Mouse (Mus musculus): Measurements from ENCODE around the gene Map3k3. TPM values are rescaled to one million over a fixed set of nuclear protein-coding genes. Genes with fewer than 3 reads are reported as not detected.
A peak's percentile ranks its signal among the peaks of the same experiment; 100 is the strongest.
"Not testable (repeated sequence)": the region's sequence is repeated elsewhere in the genome, so short reads cannot be mapped to it uniquely, and the experiment has no call there.

Map3k3 gene
- total and polyA plus RNA-seq, 2 experiments, result 9.7 to 12.3 TPM

- no peak for DNase-seq (ENCODE audit: extremely low read depth, low read depth, low spot score)
- no peak overlapping the region for H3K4me3 ChIP-seq (ENCODE audit: insufficient read depth, low read depth, low read length)
- no peaks in the 10 kb centered on the region for H3K79me2 ChIP-seq (ENCODE audit: control insufficient read depth, insufficient read depth, low read length)
- H3K27me3 ChIP-seq (ENCODE audit: control insufficient read depth, insufficient read depth, low read length), result no peaks in the 10 kb centered on the region
- no peak overlapping the region for H3K27ac ChIP-seq (replicated peaks; ENCODE audit: insufficient read depth, low read depth, low read length)
- H3K36me3 ChIP-seq (ENCODE audit: control insufficient read depth, insufficient read depth, low read length), result peaks cover 15% of the 10 kb centered on the region
- H3K4me1 ChIP-seq (ENCODE audit: control insufficient read depth, insufficient read depth, low read length), result peaks cover 8% of the 10 kb centered on the region; the same call in 1 of the 2 replicates
- TF ChIP-seq POLR2A (IDR thresholded peaks at IDR 0.05; ENCODE audit: extremely low read depth, insufficient read depth, low read length), result no peak
- no peak for TF ChIP-seq CTCF (IDR thresholded peaks at IDR 0.05; ENCODE audit: low read depth, low read length)
- no peak overlapping the region for H3K9ac ChIP-seq (ENCODE audit: low read depth, low read length)
Observed at GRCm38 (mm10) chr11:106195341-106195740, 110.9 kb downstream of the Map3k3 start.

DNA sequence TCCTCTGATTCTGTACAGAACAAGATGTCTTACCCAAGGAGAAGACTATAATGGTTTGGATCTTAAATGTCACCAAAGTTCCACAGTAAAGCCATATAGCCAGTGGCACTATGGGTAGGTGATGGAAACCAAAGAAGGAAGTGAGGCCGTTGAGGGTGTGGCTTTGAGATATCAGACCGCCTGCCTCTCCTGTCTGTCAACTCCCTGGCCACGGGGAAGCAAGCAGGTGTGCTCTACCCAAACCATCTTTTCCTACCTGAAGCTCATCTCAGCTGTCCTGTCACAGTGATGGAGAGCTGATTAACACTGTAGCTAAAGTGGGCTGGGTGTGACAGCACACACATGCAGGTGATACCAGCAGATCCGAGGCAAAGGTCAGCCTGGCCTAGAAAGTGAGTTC, 113.9 kb downstream of the Map3k3 start:
- H3K27ac ChIP-seq (replicated peaks; ENCODE audit: insufficient read depth, low read depth, low read length), result no peak overlapping the region
- 86% methylated on average over 4 of the region's 4 CpGs for WGBS
- no peak overlapping the region for H3K9ac ChIP-seq (ENCODE audit: low read depth, low read length)
- DNase-seq (ENCODE audit: extremely low read depth, low read depth, low spot score), result no peak
- no peaks in the 10 kb centered on the region for H3K27me3 ChIP-seq (ENCODE audit: control insufficient read depth, insufficient read depth, low read length)
- no peak overlapping the region for H3K4me3 ChIP-seq (ENCODE audit: insufficient read depth, low read depth, low read length)
- peaks cover 34% of the 10 kb centered on the region for H3K36me3 ChIP-seq (ENCODE audit: control insufficient read depth, insufficient read depth, low read length)
- TF ChIP-seq POLR2A (IDR thresholded peaks at IDR 0.05; ENCODE audit: extremely low read depth, insufficient read depth, low read length) (no peak), CTCF (IDR thresholded peaks at IDR 0.05; ENCODE audit: low read depth, low read length) (no peak)
- peaks cover 11% of the 10 kb centered on the region; the same call in 1 of the 2 replicates for H3K4me1 ChIP-seq (ENCODE audit: control insufficient read depth, insufficient read depth, low read length)
- no peaks in the 10 kb centered on the region for H3K79me2 ChIP-seq (ENCODE audit: control insufficient read depth, insufficient read depth, low read length)

DNA sequence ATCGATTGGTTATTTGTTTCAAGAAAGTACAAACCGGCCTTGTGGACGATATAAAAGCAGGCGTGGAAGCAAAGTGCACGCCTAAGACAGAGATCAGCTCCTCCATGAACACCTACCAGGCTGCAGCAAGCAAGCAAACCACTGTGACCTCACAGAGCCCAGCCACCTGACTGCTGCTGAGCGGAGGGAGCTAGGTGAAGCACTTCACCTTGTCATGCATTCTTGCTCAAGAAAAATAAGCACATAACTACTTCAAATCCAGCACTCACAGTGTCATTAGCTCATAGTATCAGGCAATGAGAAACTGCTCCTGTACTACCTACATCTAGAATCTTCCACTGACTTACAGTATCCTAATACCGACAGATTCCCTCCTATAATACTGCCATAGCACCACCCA, 115.6 kb downstream of the Map3k3 start:
- 91% methylated on average over 7 of the region's 7 CpGs for WGBS
- peaks cover 47% of the 10 kb centered on the region for H3K36me3 ChIP-seq (ENCODE audit: control insufficient read depth, insufficient read depth, low read length)

DNA sequence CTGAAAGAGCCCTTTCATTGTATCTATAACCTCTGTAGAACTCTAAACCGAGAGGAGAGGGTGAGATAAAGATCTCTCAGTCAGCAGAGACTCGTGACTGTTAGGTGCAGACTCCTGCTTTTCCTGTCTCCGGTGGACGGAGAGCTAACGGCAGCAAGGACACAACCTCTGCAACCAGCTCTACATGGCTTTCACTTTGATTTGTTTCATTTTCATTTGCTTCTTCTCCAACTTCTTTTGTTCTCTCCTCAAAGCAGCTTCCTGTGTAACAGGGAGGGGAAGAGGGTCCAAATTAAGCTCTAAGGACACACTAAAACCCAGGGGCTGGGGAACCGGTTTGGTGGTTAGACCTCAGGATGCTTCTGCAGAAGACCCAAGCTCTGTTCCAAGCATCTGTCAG, 116.3 kb downstream of the Map3k3 start:
- 59% methylated on average over 6 of the region's 6 CpGs for WGBS
- Histone ChIP-seq H3K4me1 (ENCODE audit: control insufficient read depth, insufficient read depth, low read length) (0 out of 2 replicates have a peak, but pooled peaks cover 3% of the 10 kb centered on the region), H3K27me3 (ENCODE audit: control insufficient read depth, insufficient read depth, low read length) (no peaks in the 10 kb centered on the region), H3K36me3 (ENCODE audit: control insufficient read depth, insufficient read depth, low read length) (peaks cover 54% of the 10 kb centered on the region), H3K9ac (ENCODE audit: low read depth, low read length) (no peak overlapping the region), H3K4me3 (ENCODE audit: insufficient read depth, low read depth, low read length) (no peak overlapping the region), H3K27ac (replicated peaks; ENCODE audit: insufficient read depth, low read depth, low read length) (peak overlapping the region; percentile 38; the same call in 1 of the 2 replicates), H3K79me2 (ENCODE audit: control insufficient read depth, insufficient read depth, low read length) (no peaks in the 10 kb centered on the region)
- TF ChIP-seq CTCF (IDR thresholded peaks at IDR 0.05; ENCODE audit: low read depth, low read length) (no peak), POLR2A (IDR thresholded peaks at IDR 0.05; ENCODE audit: extremely low read depth, insufficient read depth, low read length) (no peak)
- DNase-seq (ENCODE audit: extremely low read depth, low read depth, low spot score), result no peak

More for the DNA sequence above, 115.6 kb downstream of the Map3k3 start:
- not testable (repeated sequence) for H3K27ac ChIP-seq (replicated peaks; ENCODE audit: insufficient read depth, low read depth, low read length); H3K4me3 ChIP-seq (ENCODE audit: insufficient read depth, low read depth, low read length); H3K4me1 ChIP-seq (ENCODE audit: control insufficient read depth, insufficient read depth, low read length); H3K79me2 ChIP-seq (ENCODE audit: control insufficient read depth, insufficient read depth, low read length); H3K9ac ChIP-seq (ENCODE audit: low read depth, low read length); DNase-seq (ENCODE audit: extremely low read depth, low read depth, low spot score); H3K27me3 ChIP-seq (ENCODE audit: control insufficient read depth, insufficient read depth, low read length)

- TF ChIP-seq POLR2A (IDR thresholded peaks at IDR 0.05; ENCODE audit: extremely low read depth, insufficient read depth, low read length), result no peak
- TF ChIP-seq CTCF (IDR thresholded peaks at IDR 0.05; ENCODE audit: low read depth, low read length), result no peak
- H3K4me1 ChIP-seq (ENCODE audit: control insufficient read depth, insufficient read depth, low read length), result 0 out of 2 replicates have a peak, but pooled peaks cover 3% of the 10 kb centered on the region
- H3K4me3 ChIP-seq (ENCODE audit: insufficient read depth, low read depth, low read length), result no peak overlapping the region
- H3K36me3 ChIP-seq (ENCODE audit: control insufficient read depth, insufficient read depth, low read length), result peaks cover 59% of the 10 kb centered on the region
- H3K9ac ChIP-seq (ENCODE audit: low read depth, low read length), result no peak overlapping the region
- no peaks in the 10 kb centered on the region for H3K27me3 ChIP-seq (ENCODE audit: control insufficient read depth, insufficient read depth, low read length)
- H3K79me2 ChIP-seq (ENCODE audit: control insufficient read depth, insufficient read depth, low read length), result no peaks in the 10 kb centered on the region
- WGBS, result 86% methylated on average over 19 of the region's 19 CpGs
- no peak for DNase-seq (ENCODE audit: extremely low read depth, low read depth, low spot score)
- peak overlapping the region; percentile 4 for H3K27ac ChIP-seq (replicated peaks; ENCODE audit: insufficient read depth, low read depth, low read length)
Observed at GRCm38 (mm10) chr11:106201337-106202122, 117.1 kb downstream of the Map3k3 start.

- Histone ChIP-seq H3K27me3 (ENCODE audit: control insufficient read depth, insufficient read depth, low read length) (no peaks in the 10 kb centered on the region), H3K27ac (replicated peaks; ENCODE audit: insufficient read depth, low read depth, low read length) (peak within 1 kb of the TSS; percentile 60), H3K4me1 (ENCODE audit: control insufficient read depth, insufficient read depth, low read length) (0 out of 2 replicates have a peak, but pooled peaks cover 3% of the 10 kb centered on the region), H3K4me3 (ENCODE audit: insufficient read depth, low read depth, low read length) (no peak within 1 kb of the TSS), H3K36me3 (ENCODE audit: control insufficient read depth, insufficient read depth, low read length) (peaks cover 62% of the 10 kb centered on the region), H3K9ac (ENCODE audit: low read depth, low read length) (no peak within 1 kb of the TSS), H3K79me2 (ENCODE audit: control insufficient read depth, insufficient read depth, low read length) (no peaks in the 10 kb centered on the region)
- TF ChIP-seq CTCF (IDR thresholded peaks at IDR 0.05; ENCODE audit: low read depth, low read length), result no peak
- TF ChIP-seq POLR2A (IDR thresholded peaks at IDR 0.05; ENCODE audit: extremely low read depth, insufficient read depth, low read length), result no peak
- DNase-seq (ENCODE audit: extremely low read depth, low read depth, low spot score), result no peak
- 76% methylated on average over 5 of the region's 5 CpGs for WGBS
Observed at GRCm38 (mm10) chr11:106202123-106202465, 117.7 kb downstream of the Map3k3 start, which contains the start of gene Strada. Strada (minus strand) TSS chr11:106202168.

Other genes with a start within 250 kb of the Map3k3 start
- gene Cyb561, start 131.3 kb upstream of the Map3k3 start, total RNA-seq (2014; rRNA removed), result 3.2 and 3.4 TPM in 2 replicates
- gene Cyb561, start 131.3 kb upstream of the Map3k3 start, polyA plus RNA-seq (2012; rRNA removed), result 2.4 and 3.7 TPM in 2 replicates
- gene Ace, start 116.7 kb upstream of the Map3k3 start, total RNA-seq (2014; rRNA removed), result 0.28 and 0.74 TPM in 2 replicates
- 0.42 and 0.60 TPM in 2 replicates for gene Ace, start 116.7 kb upstream of the Map3k3 start, polyA plus RNA-seq (2012; rRNA removed)
- not detected in 2 replicates for gene Ace3, start 89.9 kb upstream of the Map3k3 start, total RNA-seq (2014; rRNA removed)
- not detected in 2 replicates for gene Ace3, start 89.9 kb upstream of the Map3k3 start, polyA plus RNA-seq (2012; rRNA removed)
- gene Kcnh6, start 76.5 kb upstream of the Map3k3 start, total RNA-seq (2014; rRNA removed), result not detected in 2 replicates
- gene Kcnh6, start 76.5 kb upstream of the Map3k3 start, polyA plus RNA-seq (2012; rRNA removed), result not detected in 2 replicates
- gene Dcaf7, start 47.7 kb upstream of the Map3k3 start, total RNA-seq (2014; rRNA removed), result 17.1 and 24.0 TPM in 2 replicates
- 15.9 and 18.3 TPM in 2 replicates for gene Dcaf7, start 47.7 kb upstream of the Map3k3 start, polyA plus RNA-seq (2012; rRNA removed)
- 31.3 and 33.7 TPM in 2 replicates for gene Taco1, start 18.6 kb upstream of the Map3k3 start, total RNA-seq (2014; rRNA removed)
- gene Taco1, start 18.6 kb upstream of the Map3k3 start, polyA plus RNA-seq (2012; rRNA removed), result 19.1 and 20.0 TPM in 2 replicates
- not detected in 2 replicates for gene Gm10840, start 76.2 kb downstream of the Map3k3 start, total RNA-seq (2014; rRNA removed)
- not detected in 2 replicates for gene Gm10840, start 76.2 kb downstream of the Map3k3 start, polyA plus RNA-seq (2012; rRNA removed)
- gene Limd2, start 76.2 kb downstream of the Map3k3 start, total RNA-seq (2014; rRNA removed), result 9.4 and 9.7 TPM in 2 replicates
- gene Limd2, start 76.2 kb downstream of the Map3k3 start, polyA plus RNA-seq (2012; rRNA removed), result 21.8 and 26.3 TPM in 2 replicates
- gene Strada, start 117.6 kb downstream of the Map3k3 start, total RNA-seq (2014; rRNA removed), result 1.8 and 2.8 TPM in 2 replicates
- 3.1 and 3.9 TPM in 2 replicates for gene Strada, start 117.6 kb downstream of the Map3k3 start, polyA plus RNA-seq (2012; rRNA removed)
- 42.6 and 48.9 TPM in 2 replicates for gene Ccdc47, start 131.7 kb downstream of the Map3k3 start, total RNA-seq (2014; rRNA removed)
- gene Ccdc47, start 131.7 kb downstream of the Map3k3 start, polyA plus RNA-seq (2012; rRNA removed), result 12.8 and 16.9 TPM in 2 replicates
- gene Ddx42, start 132.3 kb downstream of the Map3k3 start, total RNA-seq (2014; rRNA removed), result 16.0 and 19.7 TPM in 2 replicates
- gene Ddx42, start 132.3 kb downstream of the Map3k3 start, polyA plus RNA-seq (2012; rRNA removed), result 4.8 and 5.1 TPM in 2 replicates
- 19.7 and 20.7 TPM in 2 replicates for gene Ftsj3, start 171.5 kb downstream of the Map3k3 start, total RNA-seq (2014; rRNA removed)
- 8.8 and 13.8 TPM in 2 replicates for gene Ftsj3, start 171.5 kb downstream of the Map3k3 start, polyA plus RNA-seq (2012; rRNA removed)
- gene Psmc5, start 171.5 kb downstream of the Map3k3 start, total RNA-seq (2014; rRNA removed), result 60.3 and 65.2 TPM in 2 replicates
- 37.7 and 43.2 TPM in 2 replicates for gene Psmc5, start 171.5 kb downstream of the Map3k3 start, polyA plus RNA-seq (2012; rRNA removed)
- gene Smarcd2, start 188.4 kb downstream of the Map3k3 start, total RNA-seq (2014; rRNA removed), result 70.1 and 70.3 TPM in 2 replicates
- gene Smarcd2, start 188.4 kb downstream of the Map3k3 start, polyA plus RNA-seq (2012; rRNA removed), result 67.3 and 84.8 TPM in 2 replicates
- gene Tcam1, start 192.1 kb downstream of the Map3k3 start, total RNA-seq (2014; rRNA removed), result not detected in 2 replicates
- gene Tcam1, start 192.1 kb downstream of the Map3k3 start, polyA plus RNA-seq (2012; rRNA removed), result not detected in 2 replicates
- gene Gh, start 217.3 kb downstream of the Map3k3 start, total RNA-seq (2014; rRNA removed), result not detected in 2 replicates
- gene Gh, start 217.3 kb downstream of the Map3k3 start, polyA plus RNA-seq (2012; rRNA removed), result not detected in 2 replicates
- 2.1 and 4.6 TPM in 2 replicates for gene Cd79b, start 230.1 kb downstream of the Map3k3 start, total RNA-seq (2014; rRNA removed)
- 1.4 and 3.8 TPM in 2 replicates for gene Cd79b, start 230.1 kb downstream of the Map3k3 start, polyA plus RNA-seq (2012; rRNA removed)